Mouse (Mus musculus) frontal cortex, adult 2 months (tissue): ENCODE measurements around the gene Gm20914. TPM values are rescaled to one million over a fixed set of nuclear protein-coding genes. Genes with fewer than 3 reads are reported as not detected.
"Not testable (repeated sequence)": the region's sequence is repeated elsewhere in the genome, so short reads cannot be mapped to it uniquely, and the experiment has no call there.

ENCODE experiments used
- DNase-seq, 2 experiments: peaks; one replicate each; pipeline ENCODE4 v3.0.0; 2022; ENCODE audit warnings: low spot score in 1 of 2; ENCODE audit errors: extremely low spot score in 1 of 2
- polyA plus RNA-seq: library from polyadenylated mRNA; depleted of rRNA; stranded (reverse); fragments of >200 nt; gene quantifications from 2 replicates; pipeline ENCODE4 v1.2.3, GENCODE M21; 2012; rRNA removed

Gene Gm20914
- polyA plus RNA-seq = not detected in 2 replicates

- not testable (repeated sequence) for DNase-seq
Observed at GRCm38 (mm10) chrY:5725678-5726077, at the start of gene Gm20914. TSS of gene Gm20914 (plus strand) at chrY:5725978.

Other genes starting within 250 kb of the Gm20914 start
- not detected in 2 replicates for gene Gm21854, start 69.0 kb upstream of the Gm20914 start, polyA plus RNA-seq
- gene Gm28171, start 67.4 kb downstream of the Gm20914 start, polyA plus RNA-seq = not detected in 2 replicates
- gene Gm21778, start 216.5 kb downstream of the Gm20914 start, polyA plus RNA-seq = not detected in 2 replicates